Mouse (Mus musculus) testis, postnatal 14 days (tissue): ENCODE data around the gene St7l.

Experiments
- DNase-seq: peaks from one replicate; pipeline ENCODE4 v3.0.0; 2021; ENCODE audit warnings: low spot score

Gene St7l

GRCm38 (mm10) chr3:104901154-104901553 is 37.3 kb downstream of the St7l start:
- DNase-seq: no peak

GRCm38 (mm10) chr3:104905389-104905788 is 41.6 kb downstream of the St7l start:
- no peak for DNase-seq

GRCm38 (mm10) chr3:104906007-104906406 is 42.2 kb downstream of the St7l start:
- DNase-seq: no peak

GRCm38 (mm10) chr3:104909195-104909594 is 45.4 kb downstream of the St7l start:
- DNase-seq: no peak

- no peak for DNase-seq
Measured at GRCm38 (mm10) chr3:104914986-104915385, 51.2 kb downstream of the St7l start.

- no peak for DNase-seq
Measured at GRCm38 (mm10) chr3:104929385-104929784, 65.6 kb downstream of the St7l start.

- no peak for DNase-seq
Measured at GRCm38 (mm10) chr3:104937728-104938305, 74.0 kb downstream of the St7l start.

GRCm38 (mm10) chr3:104938327-104938726 is 74.5 kb downstream of the St7l start:
- DNase-seq: no peak

GRCm38 (mm10) chr3:104940691-104941090 is 76.9 kb downstream of the St7l start:
- DNase-seq: no peak

GRCm38 (mm10) chr3:104942682-104943081 is 78.9 kb downstream of the St7l start:
- no peak for DNase-seq

GRCm38 (mm10) chr3:104943333-104943732 is 79.5 kb downstream of the St7l start:
- DNase-seq: no peak

GRCm38 (mm10) chr3:104944894-104945293 is 81.1 kb downstream of the St7l start:
- DNase-seq: no peak

GRCm38 (mm10) chr3:104950926-104951325 is 87.1 kb downstream of the St7l start:
- DNase-seq: no peak

- no peak for DNase-seq
Measured at GRCm38 (mm10) chr3:104952891-104953670, 89.3 kb downstream of the St7l start.

- DNase-seq: no peak
Measured at GRCm38 (mm10) chr3:104954137-104954536, 90.3 kb downstream of the St7l start.

- DNase-seq: no peak
Measured at GRCm38 (mm10) chr3:104954551-104954950, 90.7 kb downstream of the St7l start.

- no peak for DNase-seq
Measured at GRCm38 (mm10) chr3:104956131-104956581, 92.4 kb downstream of the St7l start.

- DNase-seq: no peak
Measured at GRCm38 (mm10) chr3:104960026-104961000, 96.5 kb downstream of the St7l start.

- DNase-seq: no peak
Measured at GRCm38 (mm10) chr3:104961066-104962059, 97.6 kb downstream of the St7l start, which contains the start of gene Wnt2b. Gene Wnt2b (minus strand): TSS chr3:104961921.

GRCm38 (mm10) chr3:104962141-104962611 is 98.4 kb downstream of the St7l start:
- no peak for DNase-seq

GRCm38 (mm10) chr3:104962866-104963265 is 99.1 kb downstream of the St7l start:
- DNase-seq: no peak
